ENCODE assay signal across 22 mouse cellular contexts in genomic region chr8:82917540-82918316, GRCm38 (mm10). TPM values are rescaled to one million over a fixed set of nuclear protein-coding genes. Genes with fewer than 3 reads are reported as not detected.
A peak's percentile ranks its signal among the peaks of the same experiment; 100 is the strongest.
DNase-seq lines count a peak whose midpoint lies in the region; ATAC-seq and TF ChIP-seq lines count a peak whose summit lies in the region.
"Had no signal": no experiment of that assay in that cellular context is flagged by ENCODE, and none has a peak within 500 bp of the region (broad histone marks: within the 10 kb centered on the region; RNA-seq: fewer than 3 reads in every experiment).

No protein-coding gene starts in this region.

- ATAC-seq in common myeloid progenitor, adult 5-6 weeks (replicated peaks; ENCODE audit: low read depth, poor library complexity, severe bottlenecking): peak; percentile 23; the same call in 1 of the 2 replicates
- ATAC-seq in megakaryocyte-erythroid progenitor cell, adult 5-6 weeks (replicated peaks; ENCODE audit: low FRiP score, low TSS enrichment, poor library complexity, severe bottlenecking): peak; percentile 39; the same call in 1 of the 2 replicates
- ATAC-seq: CD4-positive, CD25-positive, alpha-beta regulatory T cell, adult 4 months; forebrain, embryonic 15.5 days; intestine, embryonic 16.5 days; liver, embryonic 12.5 days had no signal

- no peak overlapping the region; the same call in 1 of the 2 replicates for H3K27ac ChIP-seq in MEL (ENCODE audit: control insufficient read depth, low read depth, low read length)
- H3K27ac ChIP-seq: forebrain, embryonic 15.5 days; hindbrain, embryonic 13.5 days; kidney, embryonic 15.5 days; limb, embryonic 10.5 days; liver, embryonic 12.5 days; lung, embryonic 15.5 days; midbrain, embryonic 12.5 days had no signal

- TF ChIP-seq POLR2A in MEL (IDR thresholded peaks at IDR 0.05; ENCODE audit: control insufficient read depth in 1 of 2, insufficient read depth in 1 of 2, low read depth in 1 of 2, low read length in 2 of 2, poor library complexity in 1 of 2): no peak

- H3K79me2 ChIP-seq in MEL (ENCODE audit: control insufficient read depth, insufficient read depth, low read length, poor library complexity): no peaks in the 10 kb centered on the region

- H3K9me3 ChIP-seq in MEL (replicated peaks; ENCODE audit: insufficient read depth, low read length): no peaks in the 10 kb centered on the region
- H3K9me3 ChIP-seq: forebrain, embryonic 15.5 days; G1E; hindbrain, embryonic 13.5 days; kidney, embryonic 15.5 days; limb, embryonic 10.5 days; liver, embryonic 12.5 days; lung, embryonic 15.5 days; midbrain, embryonic 12.5 days had no signal

- no peak overlapping the region for H3K9ac ChIP-seq in MEL (ENCODE audit: control insufficient read depth, low read depth, low read length, poor library complexity, severe bottlenecking)
- H3K9ac ChIP-seq: forebrain, embryonic 15.5 days; hindbrain, embryonic 13.5 days; kidney, embryonic 15.5 days; liver, embryonic 12.5 days; lung, embryonic 15.5 days; midbrain, embryonic 12.5 days had no signal

- no peak overlapping the region for H3K4me3 ChIP-seq in MEL (ENCODE audit: control insufficient read depth in 1 of 2, insufficient read depth in 1 of 2, low read depth in 2 of 2, low read length in 2 of 2)
- H3K4me3 ChIP-seq: erythroblast, embryonic 14.5 days; forebrain, embryonic 15.5 days; hindbrain, embryonic 13.5 days; kidney, embryonic 15.5 days; limb, embryonic 10.5 days; liver, embryonic 12.5 days; lung, embryonic 15.5 days; midbrain, embryonic 12.5 days had no signal

- DNase-seq in 3T3-L1 (ENCODE audit: low read depth, low spot score) (peak; percentile 58), MEL (ENCODE audit: low read depth, low spot score) (peak; percentile 4)
- DNase-seq in ovary, adult 18-20 months (ENCODE audit: low spot score): no peak
- no peak for DNase-seq in adrenal gland, postnatal 25 days
- no peak for DNase-seq in layer of hippocampus, adult 8-10 months (ENCODE audit: low spot score in 2 of 2)
- DNase-seq: layer of hippocampus, postnatal 36 days; right cerebral cortex, adult 18-20 months; spleen, adult 18-20 months; thymus, adult 18-20 months had no signal

- no peaks in the 10 kb centered on the region for H3K27me3 ChIP-seq in MEL (ENCODE audit: control insufficient read depth in 1 of 2, insufficient read depth in 2 of 2, low read length in 2 of 2)
- H3K27me3 ChIP-seq: forebrain, embryonic 15.5 days; hindbrain, embryonic 13.5 days; kidney, embryonic 15.5 days; liver, embryonic 12.5 days; lung, embryonic 15.5 days; midbrain, embryonic 12.5 days had no signal

- no peak for TF ChIP-seq EP300 in MEL (IDR thresholded peaks at IDR 0.05; ENCODE audit: low read depth in 1 of 2, low read length in 2 of 2)

- TF ChIP-seq CTCF in MEL (IDR thresholded peaks at IDR 0.05 in 2 of 3, conservative IDR thresholded peaks at IDR 0.05 in 1 of 3; ENCODE audit: control insufficient read depth in 1 of 3, insufficient read depth in 1 of 3, low read depth in 2 of 3, low read length in 3 of 3, poor library complexity in 1 of 3, severe bottlenecking in 1 of 3): no peak

- H3K4me1 ChIP-seq in MEL (ENCODE audit: control insufficient read depth in 1 of 2, insufficient read depth in 2 of 2, low read length in 2 of 2): peaks cover 0 to 16% of the 10 kb centered on the region in 2 experiments; a peak in 2 of 4 replicates
- H3K4me1 ChIP-seq: forebrain, embryonic 15.5 days had no signal

- H3K36me3 ChIP-seq in MEL (ENCODE audit: control insufficient read depth in 1 of 2, insufficient read depth in 2 of 2, low read length in 2 of 2): peaks cover 0 to 7% of the 10 kb centered on the region in 2 experiments; a peak in 2 of 4 replicates
- H3K36me3 ChIP-seq: forebrain, embryonic 15.5 days; G1E; hindbrain, embryonic 13.5 days; kidney, embryonic 15.5 days; limb, embryonic 10.5 days; liver, embryonic 12.5 days; lung, embryonic 15.5 days; midbrain, embryonic 12.5 days had no signal

- TF ChIP-seq RAD21 in MEL (IDR thresholded peaks at IDR 0.05; ENCODE audit: low read depth, low read length): no peak

TF ChIP-seq in MEL, 35 proteins besides CTCF, POLR2A, EP300 and RAD21:
- TF ChIP-seq ELF1 (IDR thresholded peaks at IDR 0.05; ENCODE audit: low read depth, low read length) (no peak), SIN3A (IDR thresholded peaks at IDR 0.05; ENCODE audit: low read length) (no peak), E2F4 (IDR thresholded peaks at IDR 0.05; ENCODE audit: borderline replicate concordance, low read depth, low read length) (no peak), SMC3 (IDR thresholded peaks at IDR 0.05; ENCODE audit: low read depth, low read length) (no peak), MAFK (IDR thresholded peaks at IDR 0.05; ENCODE audit: borderline replicate concordance, low read depth, low read length) (no peak), ZC3H11A (IDR thresholded peaks at IDR 0.05; ENCODE audit: low read depth, low read length) (no peak), ZKSCAN1 (IDR thresholded peaks at IDR 0.05; ENCODE audit: low read depth, low read length) (no peak), MAX (IDR thresholded peaks at IDR 0.05; ENCODE audit: low read length) (no peak), NELFE (IDR thresholded peaks at IDR 0.05; ENCODE audit: low read depth, low read length) (no peak), BHLHE40 (IDR thresholded peaks at IDR 0.05; ENCODE audit: borderline replicate concordance, low read depth, low read length) (no peak), CHD1 (IDR thresholded peaks at IDR 0.05; ENCODE audit: low read depth, low read length) (no peak), GABPA (IDR thresholded peaks at IDR 0.05; ENCODE audit: low read depth, low read length) (no peak), POLR2AphosphoS2 (IDR thresholded peaks at IDR 0.05; ENCODE audit: low read length) (no peak), MYB (IDR thresholded peaks at IDR 0.05; ENCODE audit: low read depth, low read length) (no peak), MYC (IDR thresholded peaks at IDR 0.05; ENCODE audit: low read depth, low read length) (no peak), POLR2AphosphoS5 (IDR thresholded peaks at IDR 0.05; ENCODE audit: borderline replicate concordance, low read depth, low read length) (no peak), UBTF (IDR thresholded peaks at IDR 0.05; ENCODE audit: borderline replicate concordance, insufficient read depth, low read depth, low read length) (no peak), TBP (IDR thresholded peaks at IDR 0.05; ENCODE audit: low read depth, low read length) (no peak)

RNA-seq across cellular contexts. Expression of gene Rnf150, which starts 54.6 kb away (rescaled TPM):
- total RNA-seq in MEL (2012; rRNA removed): not detected in 2 replicates
- not detected for polyA plus RNA-seq in MEL (2012; ENCODE audit: insufficient read depth in 1 of 2, insufficient read length in 2 of 2, low read depth in 1 of 2, low replicate concordance in 2 of 2, missing spikeins in 1 of 2)
- 3.3 and 6.1 TPM in 2 replicates for total RNA-seq in common myeloid progenitor, adult 5-6 weeks (2017)
- total RNA-seq in megakaryocyte-erythroid progenitor cell, adult 5-6 weeks (2014; fragmentation: Nextera tagmentation): 0.32 TPM in 1 of 2 replicates, not detected in the other
- 0.42 and 0.69 TPM in 2 replicates for total RNA-seq in megakaryocyte-erythroid progenitor cell, adult 5-6 weeks (2017)
- total RNA-seq in adrenal gland, postnatal 25 days (2021): 14.4 and 16.6 TPM in 2 replicates
- 10 to 100 TPM; 46.3 to 55.5 (median 49.9) TPM for total RNA-seq in layer of hippocampus, adult 8-10 months (2022)
- polyA plus RNA-seq: CD4-positive, CD25-positive, alpha-beta regulatory T cell, adult 4 months; erythroblast, embryonic 14.5 days; G1E had no signal

Comparison
In these comparisons a context has a peak if more than half of its experiments do, and no peak if none do; other contexts are left out.
1. DNase-seq: peak in 3T3-L1 (single experiment) and MEL (single experiment); none in ovary, adult 18-20 months (single experiment), adrenal gland, postnatal 25 days (single experiment) and layer of hippocampus, adult 8-10 months (0 of 2).